ENCODE assay signal across 9 mouse cellular contexts in the genomic region with DNA sequence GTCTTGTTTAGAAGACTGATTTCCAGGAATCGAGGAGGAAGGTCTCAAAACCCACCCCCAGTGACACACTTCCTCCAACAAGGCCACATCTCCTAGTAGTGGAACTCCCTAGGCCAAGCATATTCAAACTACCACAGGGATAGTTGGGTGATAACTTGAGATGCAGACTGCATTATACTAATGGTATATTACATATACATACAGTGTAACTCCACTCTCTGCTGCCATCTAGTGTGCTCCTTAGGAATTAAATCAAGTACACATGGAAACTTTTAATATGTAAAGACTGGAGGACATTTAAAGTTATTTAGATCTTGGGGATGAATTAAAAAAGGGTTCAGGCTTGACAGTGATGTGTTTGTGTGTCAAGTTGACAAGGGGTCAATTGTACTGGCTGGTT. TPM values are rescaled to one million over a fixed set of nuclear protein-coding genes. Genes with fewer than 3 reads are reported as not detected.
DNase-seq lines count a peak whose midpoint lies in the region; ATAC-seq and TF ChIP-seq lines count a peak whose summit lies in the region.
"Had no signal": no experiment of that assay in that cellular context is flagged by ENCODE, and none has a peak within 500 bp of the region (broad histone marks: within the 10 kb centered on the region; RNA-seq: fewer than 3 reads in every experiment).

No protein-coding gene starts in this region.

- TF ChIP-seq CTCF in lung, adult 2 months (IDR thresholded peaks at IDR 0.05; ENCODE audit: insufficient read depth, low read length): peak; percentile 18; the same call in 1 of the 2 replicates
- TF ChIP-seq CTCF in forebrain, postnatal 0 days (IDR thresholded peaks at IDR 0.05; ENCODE audit: low read depth): peak; percentile 67
- TF ChIP-seq CTCF in midbrain, postnatal 0 days (IDR thresholded peaks at IDR 0.05): peak; percentile 76

- no peaks in the 10 kb centered on the region; the same call in 1 of the 2 replicates for H3K4me1 ChIP-seq in lung, adult 2 months (ENCODE audit: control insufficient read depth, insufficient read depth, low read length)
- H3K4me1 ChIP-seq in forebrain, postnatal 0 days (ENCODE audit: insufficient read depth): no peaks in the 10 kb centered on the region
- H3K4me1 ChIP-seq in midbrain, postnatal 0 days (ENCODE audit: insufficient read depth, low read length): no peaks in the 10 kb centered on the region
- H3K4me1 ChIP-seq: embryonic facial prominence, embryonic 12.5 days had no signal

- no peak overlapping the region for H3K27ac ChIP-seq in forebrain, postnatal 0 days (ENCODE audit: low read depth, low read length)
- H3K27ac ChIP-seq in midbrain, postnatal 0 days (ENCODE audit: low read depth, low read length): no peak overlapping the region
- H3K27ac ChIP-seq: embryonic facial prominence, embryonic 12.5 days had no signal

- H3K9ac ChIP-seq in forebrain, postnatal 0 days: no peak overlapping the region
- no peak overlapping the region for H3K9ac ChIP-seq in midbrain, postnatal 0 days (replicated peaks; ENCODE audit: low read length, poor library complexity, severe bottlenecking)
- H3K9ac ChIP-seq: embryonic facial prominence, embryonic 12.5 days had no signal

- no peaks in the 10 kb centered on the region for H3K27me3 ChIP-seq in forebrain, postnatal 0 days (ENCODE audit: insufficient read depth, low read length)
- no peaks in the 10 kb centered on the region for H3K27me3 ChIP-seq in midbrain, postnatal 0 days (ENCODE audit: insufficient read depth, low read length)
- H3K27me3 ChIP-seq: embryonic facial prominence, embryonic 12.5 days had no signal

- H3K4me3 ChIP-seq in lung, adult 2 months (replicated peaks; ENCODE audit: extremely low read depth, low read depth, low read length): no peak overlapping the region
- H3K4me3 ChIP-seq in forebrain, postnatal 0 days (ENCODE audit: low read depth, low read length): no peak overlapping the region
- H3K4me3 ChIP-seq in midbrain, postnatal 0 days (ENCODE audit: low read depth, low read length): no peak overlapping the region
- H3K4me3 ChIP-seq: embryonic facial prominence, embryonic 12.5 days had no signal

- ATAC-seq in forebrain, postnatal 0 days: peak; percentile 65
- ATAC-seq in midbrain, postnatal 0 days (ENCODE audit: low FRiP score): no peak

- WGBS in lung, adult 2 months: 63% methylated on average over 1 of the region's 1 CpGs
- WGBS in forebrain, postnatal 0 days: 92% methylated on average over 1 of the region's 1 CpGs
- 97% methylated on average over 1 of the region's 1 CpGs for WGBS in midbrain, postnatal 0 days

- TF ChIP-seq POLR2A in lung, adult 2 months (IDR thresholded peaks at IDR 0.05; ENCODE audit: borderline replicate concordance, extremely low read depth, low read depth, low read length): no peak

- peaks cover 8% of the 10 kb centered on the region; the same call in 1 of the 2 replicates for H3K36me3 ChIP-seq in forebrain, postnatal 0 days (ENCODE audit: insufficient read depth)
- H3K36me3 ChIP-seq in midbrain, postnatal 0 days (ENCODE audit: insufficient read depth, low read length): peaks cover 3% of the 10 kb centered on the region; the same call in 1 of the 2 replicates

- H3K4me2 ChIP-seq in forebrain, postnatal 0 days (ENCODE audit: low read depth): no peak overlapping the region
- no peak overlapping the region for H3K4me2 ChIP-seq in midbrain, postnatal 0 days (ENCODE audit: low read depth, low read length, poor library complexity, severe bottlenecking)
- H3K4me2 ChIP-seq: embryonic facial prominence, embryonic 12.5 days had no signal

- no peak for DNase-seq in lung, adult 2 months
- DNase-seq in lung, postnatal 14 days: no peak
- peak; percentile 64 for DNase-seq in R1 (ENCODE audit: low read depth, low spot score)
- peak; percentile 69 for DNase-seq in forebrain, postnatal 0 days
- peak; percentile 72 for DNase-seq in midbrain, postnatal 0 days (ENCODE audit: low spot score)
- no peak for DNase-seq in urinary bladder, postnatal 14 days (ENCODE audit: low spot score)
- no peak for DNase-seq in kidney, postnatal 14 days
- DNase-seq in spleen, adult 18-20 months: no peak

- H3K9me3 ChIP-seq in forebrain, postnatal 0 days (ENCODE audit: low read length): no peaks in the 10 kb centered on the region
- no peaks in the 10 kb centered on the region for H3K9me3 ChIP-seq in midbrain, postnatal 0 days (ENCODE audit: low read length)
- H3K9me3 ChIP-seq: embryonic facial prominence, embryonic 12.5 days had no signal

RNA-seq across cellular contexts. Expression of gene Tmem232, which starts 34.8 kb away (rescaled TPM):
- polyA plus RNA-seq in lung, adult 2 months (2012; rRNA removed): 0.65 and 1.6 TPM in 2 replicates
- 0.57 and 0.77 TPM in 2 replicates for total RNA-seq in forebrain, postnatal 0 days (2014; rRNA removed)
- 0.79 and 1.1 TPM in 2 replicates for polyA plus RNA-seq in forebrain, postnatal 0 days (2015; fragmentation: Nextera tagmentation; extraction: Ambion mirVana)
- 1.1 and 1.3 TPM in 2 replicates for total RNA-seq in midbrain, postnatal 0 days (2014; rRNA removed)
- 1.8 TPM in 2 replicates for polyA plus RNA-seq in midbrain, postnatal 0 days (2015; fragmentation: Nextera tagmentation; extraction: Ambion mirVana)

RNA-seq across cellular contexts. Expression of gene Vapa, which starts 38.0 kb away (rescaled TPM):
- polyA plus RNA-seq in lung, adult 2 months (2012; rRNA removed): 40.3 and 68.3 TPM in 2 replicates
- total RNA-seq in forebrain, postnatal 0 days (2014; rRNA removed): 114 and 144 TPM in 2 replicates
- polyA plus RNA-seq in forebrain, postnatal 0 days (2015; fragmentation: Nextera tagmentation; extraction: Ambion mirVana): 320 and 327 TPM in 2 replicates
- total RNA-seq in midbrain, postnatal 0 days (2014; rRNA removed): 124 and 137 TPM in 2 replicates
- 299 and 315 TPM in 2 replicates for polyA plus RNA-seq in midbrain, postnatal 0 days (2015; fragmentation: Nextera tagmentation; extraction: Ambion mirVana)

Comparison
In these comparisons a context has a peak if more than half of its experiments do, and no peak if none do; other contexts are left out.
1. DNase-seq: peak in R1 (single experiment), forebrain, postnatal 0 days (single experiment) and midbrain, postnatal 0 days (single experiment); none in lung, adult 2 months (single experiment), lung, postnatal 14 days (single experiment), urinary bladder, postnatal 14 days (single experiment), kidney, postnatal 14 days (single experiment) and spleen, adult 18-20 months (0 of 2).
2. CTCF ChIP-seq: peak in every context shown above with its lines; median percentile 76 in midbrain, postnatal 0 days; 67 in forebrain, postnatal 0 days; 18 in lung, adult 2 months.